Mouse (Mus musculus) yolk sac, embryonic 10.5 days (tissue): ENCODE results near the gene Clns1a.

Experiments
- DNase-seq: peaks from one replicate; pipeline ENCODE4 v3.0.0-alpha.2; 2017; ENCODE audit warnings: low spot score

Clns1a gene

DNA sequence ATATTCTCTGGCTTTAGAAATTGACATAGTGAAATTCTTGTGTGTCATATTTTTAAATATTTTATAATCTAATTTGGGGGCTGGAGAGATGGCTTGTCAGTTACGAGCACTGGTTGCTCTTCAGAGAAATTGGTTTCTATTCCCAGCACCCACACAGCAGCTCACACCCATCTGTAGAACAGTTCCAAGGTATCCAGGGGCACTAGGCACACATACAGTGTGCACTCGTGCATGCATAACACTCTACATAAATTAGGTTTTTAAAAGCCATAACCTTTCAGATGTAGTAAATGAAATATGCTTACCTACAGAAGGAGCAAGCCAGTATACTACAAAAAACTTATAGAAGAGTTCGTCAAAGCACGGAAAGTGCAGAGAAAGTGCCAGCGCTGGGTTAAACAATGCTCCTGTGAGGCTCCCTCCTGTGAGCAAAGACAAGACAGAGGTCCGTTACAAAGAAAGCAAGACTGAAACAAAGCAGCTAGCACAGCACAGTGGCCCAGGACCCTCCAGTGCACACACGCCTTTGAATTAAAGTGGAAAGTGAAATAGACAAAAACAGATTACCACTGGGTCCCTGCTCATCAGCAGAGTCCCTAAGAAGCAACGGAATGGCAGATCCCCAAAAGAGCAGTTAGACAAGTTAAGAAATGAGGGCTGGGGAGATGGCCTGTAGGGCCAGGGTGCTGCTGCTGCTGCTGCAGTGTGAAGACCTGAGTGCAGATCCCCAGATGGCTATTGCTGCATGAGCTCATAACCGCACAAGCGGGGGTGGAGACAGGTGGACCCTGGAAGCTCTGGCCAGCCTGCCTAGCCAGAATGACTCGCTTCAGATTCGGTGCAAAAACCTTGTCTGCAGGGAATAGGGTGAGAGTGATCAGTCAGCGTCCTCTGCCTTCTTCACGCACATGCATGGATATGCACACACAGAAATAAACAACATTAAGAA lies 32.5 kb downstream of the Clns1a start:
- DNase-seq = no peak

DNA sequence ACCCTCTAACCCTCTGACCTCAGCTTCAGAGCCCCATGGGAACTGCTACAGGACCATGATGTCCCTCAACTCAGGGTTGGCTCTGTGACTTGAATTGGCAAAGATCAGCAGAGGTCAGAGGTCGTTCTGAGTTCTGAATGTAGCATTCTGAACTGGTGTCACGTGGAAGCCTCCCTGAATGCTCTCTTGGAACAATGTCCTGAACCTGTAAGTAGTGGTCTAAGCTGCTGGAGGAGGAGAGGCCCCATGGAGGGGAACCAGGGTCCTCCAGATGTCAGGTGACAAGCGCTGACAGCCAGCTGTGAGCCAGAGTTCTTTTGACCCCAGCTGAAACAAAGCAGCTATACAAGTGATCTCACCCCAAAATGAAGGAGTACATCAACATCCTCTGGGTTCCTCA lies 34.0 kb downstream of the Clns1a start:
- peak; percentile 43 for DNase-seq

DNA sequence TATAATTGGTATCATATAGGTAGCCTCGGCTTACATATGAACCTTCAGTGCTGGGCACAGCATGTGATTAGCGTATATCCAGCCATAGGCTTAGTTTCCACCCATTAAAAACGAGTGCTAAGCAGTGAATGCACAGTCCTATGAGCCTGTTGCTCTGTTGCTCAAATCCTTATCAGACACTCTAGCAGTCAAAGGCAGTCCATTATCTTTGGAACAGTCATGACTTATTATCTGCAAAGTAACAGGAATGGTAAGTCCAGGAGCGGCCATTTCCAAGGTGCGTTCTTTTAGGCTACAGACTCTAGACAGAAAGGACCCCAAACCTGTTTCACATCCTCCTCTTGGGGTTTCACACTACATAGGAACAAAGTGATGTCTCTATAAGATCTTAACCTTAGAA lies 37.2 kb downstream of the Clns1a start:
- no peak for DNase-seq

DNA sequence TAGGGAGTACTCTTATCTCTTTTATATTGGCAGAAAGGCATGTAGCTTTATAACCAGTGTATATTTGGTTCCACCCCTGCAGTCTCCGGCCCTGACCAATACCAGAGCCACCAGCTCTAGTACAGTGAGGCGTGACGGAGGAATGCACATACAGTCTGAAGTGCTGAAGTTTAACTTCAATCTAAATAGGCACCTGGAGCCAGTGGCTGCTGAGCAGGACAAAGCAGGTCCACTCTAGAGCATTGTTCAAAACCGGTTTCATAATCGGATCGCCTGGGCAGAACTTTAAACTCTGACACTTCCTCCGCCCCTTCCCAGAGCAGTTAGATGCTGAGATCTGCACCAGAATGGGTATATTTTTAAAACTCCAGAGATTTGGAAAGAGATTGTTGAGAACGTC lies 38.6 kb downstream of the Clns1a start:
- DNase-seq = no peak

DNA sequence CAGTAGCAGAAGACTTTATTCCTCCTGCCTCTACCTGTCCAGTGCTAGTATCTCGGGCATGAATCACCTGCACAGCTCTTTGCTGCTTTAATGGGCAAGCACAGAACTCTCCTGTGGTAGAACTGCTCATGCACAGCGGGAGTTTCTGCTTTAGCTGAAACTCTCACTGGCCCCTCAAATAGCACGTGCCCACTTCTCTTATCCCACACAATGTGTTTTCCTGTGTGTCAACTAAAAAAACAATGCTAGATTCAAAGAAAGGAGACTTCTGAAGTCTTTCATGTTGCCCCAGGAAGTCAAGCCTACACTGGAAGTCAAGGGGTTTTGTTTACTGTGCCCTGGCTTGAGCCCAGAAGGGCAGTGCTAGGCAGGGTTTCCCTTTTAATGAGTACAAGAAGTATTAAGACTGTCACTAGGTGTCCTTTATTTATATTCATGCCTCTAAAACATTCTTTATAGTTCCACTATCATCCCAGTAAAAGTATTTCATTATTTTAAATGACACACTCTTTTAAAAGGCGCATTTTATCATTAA lies 39.5 kb downstream of the Clns1a start:
- DNase-seq = no peak

DNA sequence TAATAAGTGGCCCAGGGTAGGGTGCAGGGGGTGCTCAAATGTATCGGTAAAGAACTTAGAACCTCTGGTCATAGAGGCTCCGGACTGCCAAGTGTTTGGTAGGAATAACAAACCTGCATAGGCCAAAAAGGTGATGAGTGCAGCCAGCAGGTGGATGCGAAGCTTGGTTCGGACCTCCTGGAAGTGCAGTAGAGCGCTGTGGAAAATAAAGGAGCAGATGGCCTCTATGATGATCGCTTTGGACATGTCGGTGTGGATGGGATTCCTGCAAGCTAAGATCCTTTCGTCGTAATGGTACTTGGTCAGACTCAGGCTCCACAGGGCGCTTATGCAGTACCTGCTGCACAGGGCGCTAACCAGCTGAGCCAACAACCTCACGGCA lies 40.8 kb downstream of the Clns1a start:
- DNase-seq = no peak

DNA sequence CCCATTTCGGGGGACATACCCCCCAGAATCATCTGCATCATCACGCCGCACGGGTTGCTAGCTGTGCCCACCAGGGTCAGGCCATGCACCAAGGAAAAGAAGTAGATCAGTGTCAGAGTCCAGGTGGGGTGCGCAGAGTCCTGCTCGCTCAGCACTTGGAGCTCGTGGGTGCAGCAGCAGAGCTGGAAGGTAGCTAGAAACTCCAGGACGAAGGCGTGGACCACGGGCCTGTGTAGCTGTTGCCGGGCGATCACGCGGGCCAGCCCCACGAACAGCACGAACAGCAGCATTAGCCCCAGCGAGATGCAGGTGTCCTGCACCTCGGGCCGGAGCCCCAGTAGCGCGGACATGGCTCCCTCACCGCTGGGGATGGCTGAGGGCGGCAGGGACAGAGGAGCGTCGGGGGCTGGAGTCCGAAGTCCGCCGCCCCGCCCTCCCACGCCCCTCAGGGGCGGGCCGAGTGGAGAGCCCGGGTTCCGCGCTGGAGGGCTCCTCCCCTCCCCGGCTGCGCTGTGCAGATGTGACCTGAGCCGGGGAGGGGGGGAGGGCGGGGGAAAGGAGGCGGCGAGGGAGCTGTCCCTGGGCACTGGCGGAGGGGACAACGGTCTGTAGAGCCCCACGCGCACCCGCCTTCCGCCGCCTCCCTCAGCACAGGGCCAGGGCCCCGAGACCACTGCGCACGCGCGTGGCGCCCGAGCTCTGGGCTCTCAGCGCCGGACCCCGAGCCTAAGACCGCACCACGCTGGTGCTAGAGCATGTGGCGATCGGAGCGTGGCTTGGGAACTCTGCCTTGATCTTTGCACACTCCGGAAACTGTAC lies 41.4 kb downstream of the Clns1a start, which contains the start of gene Aqp11:
Aqp11 (minus strand) TSS at position 652 of the 819 bp plus-strand sequence.
- peak; percentile 94 for DNase-seq

DNA sequence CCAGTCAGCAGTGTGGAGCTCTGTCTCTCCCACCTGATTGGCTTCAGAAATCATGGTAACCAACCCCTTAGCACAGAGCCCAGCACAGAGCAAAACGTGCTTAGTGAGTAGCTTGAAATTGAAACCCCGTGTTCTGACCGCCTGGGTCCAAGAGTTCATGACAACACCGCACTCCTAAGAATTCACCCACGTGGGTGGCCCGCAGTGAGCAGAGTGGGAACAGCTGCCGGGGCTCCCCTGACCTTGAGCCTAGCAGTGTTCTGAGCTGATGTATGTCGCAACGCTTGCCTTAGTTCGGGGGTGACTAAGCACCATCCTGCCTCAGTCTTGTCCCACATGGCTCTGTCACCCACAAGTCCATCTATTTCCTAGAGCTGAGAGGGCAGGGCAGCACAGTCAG lies 44.5 kb downstream of the Clns1a start:
- DNase-seq = peak; percentile 56

DNA sequence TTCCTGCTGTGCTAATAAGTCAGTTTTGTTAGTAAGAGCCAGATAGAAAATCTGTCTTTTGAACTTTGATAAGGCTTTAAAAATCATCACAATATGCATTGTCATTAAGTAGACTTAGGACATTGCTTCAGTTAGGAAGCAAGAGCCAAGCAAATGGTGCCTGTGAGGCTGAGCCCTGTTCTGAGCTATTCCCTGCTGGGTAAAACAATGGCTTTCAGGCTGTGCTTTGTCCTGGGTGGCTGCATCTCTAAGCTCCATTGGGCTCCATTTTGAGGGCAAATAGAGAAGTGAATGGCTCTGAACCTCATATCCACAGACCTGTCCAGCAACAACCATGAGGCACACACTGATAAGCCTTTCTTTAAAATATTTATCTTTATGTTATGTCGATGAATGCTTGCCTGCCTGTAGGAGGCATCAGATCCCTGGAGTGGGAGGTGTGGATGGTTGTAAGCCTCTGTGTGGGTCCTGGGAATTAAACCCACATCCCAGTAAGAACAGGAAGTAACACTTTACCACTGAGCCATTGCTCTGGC lies 45.4 kb downstream of the Clns1a start:
- DNase-seq = no peak

DNA sequence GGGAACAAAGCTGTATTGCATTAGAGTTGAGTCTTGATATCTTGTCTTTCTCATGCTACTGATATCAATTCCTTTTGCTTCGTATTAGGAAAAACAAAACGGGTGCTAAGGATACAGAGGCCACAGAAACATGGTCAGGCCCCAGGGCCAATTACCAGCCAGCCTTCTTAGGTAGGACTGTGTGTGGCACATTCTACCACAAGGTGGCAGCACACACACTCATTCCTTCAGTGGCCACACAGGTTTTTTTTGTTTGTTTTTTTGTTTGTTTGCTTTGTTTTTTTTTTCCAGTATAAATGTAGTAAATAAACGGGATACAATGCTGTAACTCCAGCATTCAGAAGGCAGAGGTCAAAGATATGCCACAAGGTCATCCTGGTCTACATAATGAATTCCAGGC lies 48.9 kb downstream of the Clns1a start:
- no peak for DNase-seq

DNA sequence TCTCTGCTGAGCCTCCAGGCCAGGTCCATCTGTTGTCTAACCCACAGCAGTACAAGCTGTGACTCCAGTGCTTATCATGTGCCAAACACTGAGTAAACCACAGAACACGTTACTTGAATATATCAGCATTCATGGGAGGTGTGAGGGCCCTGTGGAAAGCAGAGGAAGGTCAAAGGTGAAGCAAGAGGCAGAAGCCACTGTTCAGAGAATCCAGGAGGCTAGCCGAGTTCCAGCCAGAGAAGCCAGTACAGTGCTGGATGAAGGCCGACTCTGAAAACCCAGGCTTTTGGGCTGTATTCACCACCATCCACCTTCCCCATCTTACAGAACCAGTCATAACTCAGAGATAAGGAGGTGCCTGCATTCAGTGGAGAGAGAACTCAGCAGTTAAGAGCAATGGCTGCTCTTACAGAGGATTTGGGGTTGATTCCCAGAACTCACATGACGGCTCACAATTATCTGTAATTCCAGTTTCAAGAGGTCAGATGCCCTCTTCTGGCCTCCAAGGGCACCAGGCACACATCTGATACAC lies 50.8 kb downstream of the Clns1a start:
- DNase-seq = no peak

DNA sequence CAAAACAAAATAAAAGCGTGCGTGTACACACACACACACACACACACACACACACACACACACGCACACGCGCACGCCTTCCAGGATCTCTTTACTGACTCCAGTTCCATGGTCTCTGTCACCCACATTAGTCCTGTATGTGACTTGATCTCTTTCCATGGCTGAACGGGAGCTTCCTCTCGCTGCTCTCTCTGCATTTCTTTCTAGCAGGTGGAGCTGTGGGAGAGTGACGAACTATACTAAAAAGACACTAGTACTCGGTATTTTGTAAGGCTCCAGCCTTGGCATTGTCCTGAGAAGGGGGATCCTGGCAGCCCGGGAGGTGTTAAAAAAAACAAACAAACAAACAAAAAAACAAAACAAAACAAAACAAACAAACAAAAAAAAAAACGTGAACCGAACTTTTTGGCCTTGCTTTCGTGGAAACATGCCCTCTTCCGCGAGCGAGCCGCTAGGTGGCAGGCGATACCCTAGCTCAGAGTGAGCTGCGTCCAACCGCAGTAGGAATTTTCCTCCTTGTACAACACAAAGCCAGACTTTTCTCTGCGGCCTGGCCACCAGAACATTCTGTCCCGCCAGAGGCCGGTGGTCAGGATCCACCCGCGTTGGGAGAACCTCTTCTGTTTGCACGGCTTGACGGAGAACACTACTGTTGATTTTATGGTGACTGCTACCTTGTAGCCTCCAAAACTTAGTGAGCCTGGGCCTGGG lies 51.5 kb downstream of the Clns1a start:
- peak; percentile 72 for DNase-seq

DNA sequence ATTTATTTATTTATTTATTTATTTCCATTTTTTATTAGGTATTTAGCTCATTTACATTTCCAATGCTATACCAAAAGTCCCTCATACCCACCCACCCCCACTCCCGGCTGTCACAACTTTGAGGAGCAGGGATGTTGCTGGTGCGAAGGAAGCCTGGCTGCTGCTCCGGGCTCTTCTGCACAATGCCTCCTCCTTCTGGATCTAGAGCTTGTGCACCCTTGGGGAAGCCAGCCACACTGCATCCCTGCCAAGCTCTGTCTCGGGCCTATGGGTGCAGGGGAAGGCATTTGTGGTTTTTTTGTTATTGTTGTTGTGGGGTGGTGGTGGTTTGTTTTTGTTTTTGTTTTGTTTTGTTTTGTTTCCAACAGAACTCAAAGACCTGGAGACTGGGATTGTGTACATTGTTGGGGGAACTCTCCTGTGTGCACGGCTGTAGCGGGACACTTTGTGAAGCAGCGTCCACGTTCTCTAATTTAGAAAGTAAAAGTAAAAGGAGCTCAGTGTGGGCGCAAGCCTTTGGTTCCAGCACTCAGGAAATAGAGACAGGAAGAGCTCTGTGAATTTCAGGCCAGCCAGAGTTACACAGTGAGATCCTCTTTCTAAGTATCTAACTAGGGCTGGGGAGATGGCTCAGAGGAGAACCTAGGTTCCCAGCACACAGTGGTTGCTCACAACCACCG lies 52.2 kb downstream of the Clns1a start:
- no peak for DNase-seq

DNA sequence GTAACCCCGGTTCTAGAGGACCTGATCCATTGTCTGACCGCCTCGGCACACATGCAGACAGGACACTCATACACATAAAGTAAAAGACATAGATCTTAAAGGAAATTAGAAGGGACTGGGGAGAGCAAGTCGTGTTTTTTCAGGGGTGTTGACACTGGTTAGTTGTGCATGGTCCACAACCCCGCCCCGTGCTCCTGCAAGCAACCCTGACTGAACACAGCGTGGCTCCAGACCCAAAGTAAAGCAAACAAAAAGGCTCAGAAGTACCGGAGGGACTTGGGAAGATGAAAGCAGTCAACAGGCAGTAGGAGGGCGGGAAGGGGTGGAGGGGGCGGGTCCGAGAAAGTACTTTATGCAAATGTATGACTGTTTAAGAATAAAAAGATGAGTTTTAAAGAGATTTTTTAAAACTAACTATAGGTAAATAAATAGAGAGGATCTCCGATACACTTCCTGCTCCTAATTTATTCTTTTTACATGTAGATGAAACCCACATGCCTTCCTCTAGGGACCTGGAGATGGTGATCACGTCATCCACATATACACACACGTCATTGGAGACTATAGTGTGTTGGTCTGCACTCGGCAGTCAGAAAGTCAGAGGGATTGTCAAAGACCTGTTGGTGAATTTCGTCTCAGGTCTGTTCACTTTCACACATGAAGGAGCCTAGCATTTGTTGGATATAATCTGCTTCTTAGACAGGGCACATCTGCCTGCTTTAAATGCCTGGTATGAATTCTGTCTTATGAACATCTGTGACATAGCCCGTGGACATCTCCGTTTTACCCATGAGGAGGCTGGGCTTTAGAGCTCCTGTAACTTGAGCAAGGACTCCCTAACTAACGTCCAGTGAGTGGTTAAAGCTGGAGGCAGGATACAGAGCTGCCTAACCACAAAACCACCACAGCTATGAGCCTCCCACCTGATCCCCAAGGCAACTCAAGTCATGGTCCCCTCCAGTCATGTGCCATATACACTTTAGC lies 53.1 kb downstream of the Clns1a start:
- DNase-seq = no peak

DNA sequence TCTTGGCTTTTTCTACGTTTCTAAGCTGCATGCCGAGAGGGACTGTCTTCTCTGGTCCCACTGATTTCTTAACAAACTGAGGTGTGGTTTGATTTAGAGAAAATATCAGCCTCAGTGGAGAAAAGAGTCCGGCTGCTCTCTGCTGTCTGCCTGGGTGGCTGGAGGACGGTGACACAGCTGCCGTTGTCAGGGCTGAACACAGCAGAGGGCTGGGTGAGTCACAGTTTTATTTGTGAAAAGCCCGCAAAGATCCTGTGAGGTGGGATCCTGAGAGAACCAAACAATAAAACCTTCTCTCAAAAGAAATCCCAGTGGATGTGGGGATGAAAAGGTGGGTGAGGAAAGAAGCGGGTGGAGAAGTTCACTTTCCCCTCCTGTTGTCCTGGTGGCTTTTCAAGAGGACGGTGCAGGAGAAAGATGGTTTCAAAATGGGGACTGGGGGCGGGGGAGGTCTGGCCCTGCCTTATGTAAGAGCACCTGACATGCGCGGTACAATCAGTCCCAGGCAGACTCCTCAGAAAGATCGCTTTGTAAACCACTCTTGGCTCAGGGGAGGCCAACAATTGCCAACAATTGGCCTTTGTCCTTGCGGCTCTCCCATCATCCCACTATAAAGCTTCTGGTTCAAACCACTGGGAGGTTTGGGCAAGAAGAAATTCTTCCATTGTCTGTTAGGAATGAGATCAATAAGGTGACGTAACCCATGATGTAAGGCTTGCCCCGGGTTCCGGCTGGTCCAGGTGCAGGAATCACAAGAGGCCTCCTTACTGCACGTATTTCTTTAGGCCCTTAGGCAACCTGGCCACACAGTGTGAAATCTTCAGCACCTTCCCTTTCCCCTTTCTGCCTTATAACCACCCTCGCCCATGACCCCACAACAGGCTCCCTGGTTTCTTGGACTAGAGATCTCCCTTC lies 60.8 kb downstream of the Clns1a start:
- no peak for DNase-seq

DNA sequence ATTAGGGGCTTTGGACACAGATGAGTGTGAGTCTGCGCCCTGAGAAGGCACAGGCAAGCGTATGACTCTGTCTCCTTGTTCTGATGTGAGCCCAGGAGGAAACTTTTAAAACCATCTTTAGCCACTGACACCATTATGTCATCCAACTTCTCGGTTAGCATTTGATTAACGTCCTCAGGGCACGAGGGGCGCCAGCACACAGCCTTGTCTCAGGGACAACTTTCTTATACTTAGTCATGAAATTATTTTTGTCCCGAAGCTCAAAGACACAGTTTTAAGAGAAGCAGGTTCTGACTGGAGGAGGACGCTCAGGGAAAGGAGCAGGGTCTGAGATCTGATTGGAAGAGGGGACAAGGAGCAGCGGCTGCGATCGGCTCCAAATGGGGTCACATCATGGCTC lies 68.2 kb downstream of the Clns1a start:
- no peak for DNase-seq

DNA sequence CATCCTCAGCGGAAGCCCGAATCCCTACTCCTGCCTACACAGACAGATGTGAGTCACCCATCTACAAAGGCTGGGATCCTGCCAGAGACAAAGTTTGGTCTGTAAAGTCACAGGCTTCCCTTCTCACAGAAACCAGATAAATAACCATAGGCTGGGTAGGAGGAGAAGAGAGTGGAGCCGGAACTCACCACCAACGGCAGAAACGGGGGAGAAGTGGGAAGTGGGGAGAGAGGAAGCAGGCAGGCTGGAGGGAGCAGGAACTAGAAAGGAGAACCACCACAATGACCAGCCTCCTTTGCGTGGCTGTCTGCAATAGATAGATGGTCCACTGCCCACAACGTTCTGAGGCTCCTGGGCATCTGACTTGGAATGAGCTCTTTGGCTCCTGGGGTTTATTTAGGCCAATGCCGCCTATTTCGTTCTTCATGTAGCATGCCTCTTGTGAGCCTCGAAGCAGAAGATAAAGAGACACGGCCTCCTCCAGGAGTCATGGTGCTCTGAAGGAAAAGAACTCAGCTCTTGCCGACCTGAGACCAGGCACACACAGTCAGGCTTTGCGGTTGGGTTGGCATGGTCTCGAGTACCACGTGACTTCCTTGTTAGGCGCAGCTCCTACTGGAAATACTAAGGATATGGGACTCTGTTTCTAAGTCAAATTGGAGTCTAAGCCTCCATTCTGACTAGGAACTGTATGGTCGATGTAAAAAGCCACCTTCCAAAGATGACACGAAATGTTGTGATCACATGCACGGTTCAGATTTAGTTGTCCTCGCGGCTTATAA lies 68.9 kb downstream of the Clns1a start:
- no peak for DNase-seq

DNA sequence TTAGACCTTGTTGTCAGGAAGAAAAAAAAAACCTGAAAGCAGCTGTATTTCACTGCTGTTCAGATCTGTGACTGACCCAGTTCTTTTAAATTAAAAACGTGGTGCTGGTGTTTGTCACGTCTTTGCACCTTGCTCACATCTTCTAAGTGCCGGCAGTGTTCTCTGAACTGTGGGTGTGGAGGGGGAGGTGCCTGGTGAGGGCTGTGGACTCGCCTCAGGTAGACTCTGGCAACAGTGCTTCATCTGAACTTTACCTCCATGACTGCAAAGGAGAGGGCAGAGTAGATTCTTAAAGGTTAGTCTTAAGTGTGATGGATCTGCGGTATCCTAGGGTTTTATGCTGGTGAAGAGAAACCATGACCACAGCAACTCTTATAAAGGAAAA lies 69.5 kb downstream of the Clns1a start:
- no peak for DNase-seq
